Mouse (Mus musculus) kidney, postnatal 0 days (tissue): Measurements from ENCODE around the gene Reep3. TPM values are rescaled to one million over a fixed set of nuclear protein-coding genes. Genes with fewer than 3 reads are reported as not detected.

Experiments
- ATAC-seq: fragments of 200-750 bp; cut with Nextera tagmentation; replicated peaks from 2 replicates; pipeline ENCODE4 v1.8.0; 2017; ENCODE audit warnings: low read depth, moderate number of reproducible peaks, moderate TSS enrichment, moderate library complexity; ENCODE audit not compliant: low FRiP score
- DNase-seq: peaks from one replicate; pipeline ENCODE4 v3.0.0-alpha.2; 2016; ENCODE audit warnings: low spot score
- H3K27ac ChIP-seq: fragments of 300-500 bp; sonication (generic); 2 replicates; pipeline ENCODE4 v1.5.1; 2014; ENCODE audit warnings: mild to moderate bottlenecking
- H3K27me3 ChIP-seq: fragments of 300-500 bp; sonication (generic); 2 replicates; pipeline ENCODE4 v1.6.1; 2014; ENCODE audit warnings: low read length, mixed read lengths; ENCODE audit not compliant: insufficient read depth
- H3K36me3 ChIP-seq: fragments of 300-500 bp; sonication (generic); 2 replicates; pipeline ENCODE4 v1.6.1; 2014; ENCODE audit warnings: low read length, mixed read lengths; ENCODE audit not compliant: insufficient read depth
- H3K4me1 ChIP-seq: fragments of 300-500 bp; sonication (generic); replicated peaks from 2 replicates; pipeline ENCODE4 v1.6.1; 2014; ENCODE audit warnings: antibody characterized with exemption, low read length, mixed read lengths; ENCODE audit not compliant: insufficient read depth
- H3K4me2 ChIP-seq: fragments of 300-500 bp; sonication (generic); 2 replicates; pipeline ENCODE4 v1.6.1; 2014; ENCODE audit warnings: mild to moderate bottlenecking, low read length, moderate library complexity, mixed read lengths
- H3K4me3 ChIP-seq: fragments of 300-500 bp; sonication (generic); replicated peaks from 2 replicates; pipeline ENCODE4 v1.5.1; 2014; ENCODE audit warnings: low read depth, low read length
- H3K9ac ChIP-seq: fragments of 300-500 bp; sonication (generic); 2 replicates; pipeline ENCODE4 v1.6.1; 2014; ENCODE audit warnings: low read depth, low read length
- H3K9me3 ChIP-seq: fragments of 300-500 bp; sonication (generic); replicated peaks from 2 replicates; pipeline ENCODE4 v1.6.1; 2016; ENCODE audit warnings: low read length, inconsistent platforms, mixed read lengths
- CTCF ChIP-seq: IDR thresholded peaks from 2 replicates; pipeline ENCODE4 v1.5.1; 2016; ENCODE audit warnings: antibody characterized with exemption, low read depth, mild to moderate bottlenecking, moderate library complexity
- WGBS: fragments of 180-500 bp; shearing (Covaris S2); extraction: QIAGEN DNeasy Blood & Tissue Kit; methylation state at CpG from one replicate; pipeline ENCODE4 v1.1.7; 2014; 5-methylcytosine and 5-hydroxymethylcytosine counted together
- polyA plus RNA-seq: library from polyadenylated mRNA; unstranded; fragments of >200 nt; fragmentation: Nextera tagmentation; extraction: Ambion mirVana; gene quantifications from 2 replicates; pipeline ENCODE4 v1.2.1, GENCODE M21; 2015

Reep3 gene
- polyA plus RNA-seq, 1 experiment from 2014 or later = 44.7 TPM

GRCm38 (mm10) chr10:67111799-67112177 lies 15.0 kb upstream of the Reep3 start:
- no peak for DNase-seq
- Histone ChIP-seq H3K27me3 (no peaks in the 10 kb centered on the region), H3K9ac (no peak overlapping the region), H3K36me3 (no peaks in the 10 kb centered on the region), H3K4me2 (no peak overlapping the region), H3K4me3 (no peak overlapping the region), H3K27ac (no peak overlapping the region), H3K9me3 (no peaks in the 10 kb centered on the region), H3K4me1 (peaks cover 39% of the 10 kb centered on the region)
- no peak for ATAC-seq
- no peak for TF ChIP-seq CTCF
- 48% methylated on average over 5 of the region's 5 CpGs for WGBS

GRCm38 (mm10) chr10:67111044-67111798 lies 14.5 kb upstream of the Reep3 start:
- H3K4me3 ChIP-seq = no peak overlapping the region
- H3K27ac ChIP-seq = no peak overlapping the region
- DNase-seq = no peak
- H3K27me3 ChIP-seq = no peaks in the 10 kb centered on the region
- 63% methylated on average over 14 of the region's 14 CpGs for WGBS
- no peak for ATAC-seq
- H3K36me3 ChIP-seq = no peaks in the 10 kb centered on the region
- no peak for TF ChIP-seq CTCF
- peaks cover 39% of the 10 kb centered on the region for H3K4me1 ChIP-seq
- H3K9me3 ChIP-seq = no peaks in the 10 kb centered on the region
- no peak overlapping the region for H3K9ac ChIP-seq
- no peak overlapping the region for H3K4me2 ChIP-seq

DNA sequence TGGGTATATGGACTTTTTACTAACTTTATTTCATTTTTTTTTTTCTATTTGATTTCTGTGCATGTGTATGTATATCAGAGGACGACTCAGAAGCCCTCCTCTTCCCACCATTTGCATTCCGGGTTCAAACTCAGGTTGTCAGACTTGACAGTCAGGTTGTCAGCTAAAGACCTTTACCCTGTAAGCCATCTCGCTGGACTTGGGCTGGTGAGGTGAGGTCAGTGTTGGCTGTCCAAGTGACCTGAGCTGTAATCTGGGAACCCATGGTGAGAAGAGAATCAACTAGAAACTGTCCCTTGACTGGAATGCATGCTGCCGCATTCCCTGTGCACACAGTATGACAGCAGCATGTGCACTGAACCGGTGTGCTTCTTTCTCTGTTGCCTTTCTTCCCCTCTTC lies 12.9 kb upstream of the Reep3 start:
- no peaks in the 10 kb centered on the region for H3K9me3 ChIP-seq
- no peak overlapping the region for H3K27ac ChIP-seq
- peaks cover 41% of the 10 kb centered on the region for H3K4me1 ChIP-seq
- 81% methylated on average over 5 of the region's 5 CpGs for WGBS
- TF ChIP-seq CTCF = no peak
- H3K9ac ChIP-seq = no peak overlapping the region
- no peaks in the 10 kb centered on the region for H3K27me3 ChIP-seq
- no peak overlapping the region for H3K4me2 ChIP-seq
- ATAC-seq (no peak), DNase-seq (no peak)
- no peak overlapping the region for H3K4me3 ChIP-seq
- no peaks in the 10 kb centered on the region for H3K36me3 ChIP-seq

DNA sequence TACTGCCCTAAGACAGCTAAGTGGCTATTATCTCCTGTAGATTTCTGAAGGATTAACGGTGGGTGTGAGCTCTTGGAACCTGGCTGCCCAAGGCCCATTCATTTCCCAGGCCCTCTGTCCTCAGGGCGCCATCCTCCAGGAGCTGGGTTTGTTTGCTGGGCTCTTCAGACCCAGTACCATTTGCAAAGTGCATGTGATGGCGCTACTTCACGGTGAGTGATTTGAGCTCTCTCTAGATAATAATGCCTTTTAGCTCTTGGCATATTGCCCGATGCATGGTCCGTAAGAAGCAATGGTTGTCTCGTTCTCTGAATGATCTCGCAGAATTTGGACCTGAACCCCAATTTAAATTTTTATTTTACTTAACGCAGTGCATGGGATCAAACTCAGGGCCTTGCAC lies 11.4 kb upstream of the Reep3 start:
- Histone ChIP-seq H3K9me3 (no peaks in the 10 kb centered on the region), H3K4me3 (no peak overlapping the region), H3K36me3 (no peaks in the 10 kb centered on the region), H3K27me3 (no peaks in the 10 kb centered on the region), H3K9ac (no peak overlapping the region), H3K4me1 (peaks cover 54% of the 10 kb centered on the region), H3K4me2 (no peak overlapping the region), H3K27ac (no peak overlapping the region)
- no peak for ATAC-seq
- TF ChIP-seq CTCF = no peak
- WGBS = 74% methylated on average over 9 of the region's 9 CpGs
- DNase-seq = no peak

GRCm38 (mm10) chr10:67107017-67107761 lies 10.4 kb upstream of the Reep3 start:
- Histone ChIP-seq H3K4me3 (no peak overlapping the region), H3K36me3 (no peaks in the 10 kb centered on the region), H3K27ac (0 out of 2 replicates have a peak overlapping the region, but pooled peaks have one; percentile 47), H3K27me3 (no peaks in the 10 kb centered on the region), H3K9ac (no peak overlapping the region), H3K4me1 (peaks cover 61% of the 10 kb centered on the region), H3K9me3 (no peaks in the 10 kb centered on the region), H3K4me2 (0 out of 2 replicates have a peak overlapping the region, but pooled peaks have one; percentile 1)
- ATAC-seq (peak; percentile 7; the same call in 1 of the 2 replicates), DNase-seq (no peak)
- no peak for TF ChIP-seq CTCF
- WGBS = 56% methylated on average over 9 of the region's 9 CpGs

DNA sequence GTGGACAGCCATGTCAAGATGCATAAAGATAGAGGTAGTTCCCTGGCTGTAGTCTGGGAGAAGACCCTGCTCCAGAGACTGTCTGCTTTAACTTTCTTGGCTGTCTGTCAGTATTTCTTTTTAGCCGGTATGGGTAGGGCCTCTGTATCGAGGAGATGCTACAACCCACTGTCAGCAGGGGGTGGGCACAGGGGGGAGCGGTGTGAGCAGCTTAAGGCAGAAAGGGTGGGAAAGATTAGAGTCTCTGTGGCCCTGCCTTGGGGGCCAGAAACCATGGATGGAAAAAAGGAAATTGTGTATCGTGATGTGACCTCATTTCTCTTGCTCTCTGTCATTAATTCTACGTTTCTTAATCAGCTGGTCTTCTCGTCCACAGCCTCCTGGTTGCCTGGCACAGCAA lies 9.7 kb upstream of the Reep3 start:
- Histone ChIP-seq H3K4me3 (no peak overlapping the region), H3K27ac (no peak overlapping the region), H3K36me3 (no peaks in the 10 kb centered on the region), H3K9ac (no peak overlapping the region), H3K4me1 (peaks cover 54% of the 10 kb centered on the region), H3K9me3 (no peaks in the 10 kb centered on the region), H3K4me2 (no peak overlapping the region), H3K27me3 (no peaks in the 10 kb centered on the region)
- no peak for ATAC-seq
- no peak for DNase-seq
- WGBS = 75% methylated on average over 6 of the region's 6 CpGs
- TF ChIP-seq CTCF = no peak
